Mouse (Mus musculus) liver, adult 2 months (tissue): ENCODE measurements at regions not wholly inside any gene's neighbourhood (a gene's known extent, or its start where the extent isn't known, plus 50 kb on each side); places are given as distances from the start of the nearest gene placed in this dataset.

Experiments used
- CTCF ChIP-seq: fragments of 200-500 bp; IDR thresholded peaks from 2 replicates; pipeline ENCODE4 v1.5.1; 2011; ENCODE audit warnings: low read depth, low read length, control low read depth
- POLR2A ChIP-seq: fragments of 200-500 bp; IDR thresholded peaks from 2 replicates; pipeline ENCODE4 v1.6.1; 2011; ENCODE audit warnings: low read length, control low read depth; ENCODE audit not compliant: insufficient read depth; ENCODE audit errors: extremely low read depth

DNA sequence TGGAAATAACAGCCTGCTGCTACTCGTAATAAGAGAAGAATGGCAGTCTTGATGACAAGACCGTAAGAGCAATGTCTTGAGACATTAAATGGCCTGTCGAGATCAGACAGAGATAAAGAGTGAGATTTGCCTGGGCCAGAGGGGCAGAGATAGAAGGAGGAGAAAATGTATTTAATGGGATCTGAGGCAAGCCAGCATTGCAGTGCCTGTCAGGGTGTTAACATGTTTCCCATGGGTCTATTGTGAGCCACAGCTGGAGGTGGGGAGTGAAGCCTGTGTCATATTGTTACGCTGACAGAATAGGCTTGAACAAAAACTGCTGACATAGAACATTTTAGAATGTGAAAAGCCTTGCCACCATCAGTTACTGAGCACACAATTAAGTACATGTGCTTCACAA, 1523.3 kb upstream of the Cdh8 start:
- no peak for TF ChIP-seq CTCF
- no peak for TF ChIP-seq POLR2A
